In genomic region chr7:135511723-135512122, GRCm38 (mm10) we compare ENCODE assay signal across 23 mouse cellular contexts. TPM values are rescaled to one million over a fixed set of nuclear protein-coding genes. Genes with fewer than 3 reads are reported as not detected.
DNase-seq lines count a peak whose midpoint lies in the region; ATAC-seq and TF ChIP-seq lines count a peak whose summit lies in the region.
"Had no signal": no experiment of that assay in that cellular context is flagged by ENCODE, and none has a peak within 500 bp of the region (broad histone marks: within the 10 kb centered on the region; RNA-seq: fewer than 3 reads in every experiment).

No protein-coding gene starts in this region.

- no peak overlapping the region for H3K4me2 ChIP-seq in intestine, embryonic 14.5 days (ENCODE audit: low read length)
- H3K4me2 ChIP-seq in intestine, embryonic 16.5 days (ENCODE audit: low read depth, low read length) = no peak overlapping the region
- H3K4me2 ChIP-seq in hindbrain, postnatal 0 days (ENCODE audit: low read depth, low read length) = no peak overlapping the region
- H3K4me2 ChIP-seq: embryonic facial prominence, embryonic 12.5 days; forebrain, embryonic 15.5 days; heart, embryonic 12.5 days; hindbrain, embryonic 15.5 days had no signal

- H3K36me3 ChIP-seq in intestine, embryonic 14.5 days (ENCODE audit: control insufficient read depth, insufficient read depth, low read length) = no peaks in the 10 kb centered on the region
- H3K36me3 ChIP-seq in intestine, embryonic 16.5 days (ENCODE audit: control insufficient read depth, insufficient read depth, low read length) = peaks cover 3% of the 10 kb centered on the region; the same call in 1 of the 2 replicates
- H3K36me3 ChIP-seq in hindbrain, postnatal 0 days (ENCODE audit: insufficient read depth, low read length) = no peaks in the 10 kb centered on the region
- H3K36me3 ChIP-seq: embryonic facial prominence, embryonic 12.5 days; forebrain, embryonic 15.5 days; heart, embryonic 12.5 days; hindbrain, embryonic 15.5 days had no signal

- peaks cover 3% of the 10 kb centered on the region; the same call in 1 of the 2 replicates for H3K4me1 ChIP-seq in intestine, embryonic 14.5 days (replicated peaks; ENCODE audit: control insufficient read depth, insufficient read depth, low read length)
- H3K4me1 ChIP-seq in intestine, embryonic 16.5 days (ENCODE audit: control insufficient read depth, insufficient read depth, low read length) = peaks cover 14% of the 10 kb centered on the region
- H3K4me1 ChIP-seq in hindbrain, postnatal 0 days (ENCODE audit: insufficient read depth, low read length) = no peaks in the 10 kb centered on the region
- H3K4me1 ChIP-seq: embryonic facial prominence, embryonic 12.5 days; forebrain, embryonic 15.5 days; heart, embryonic 12.5 days; hindbrain, embryonic 15.5 days had no signal

- no peak overlapping the region for H3K9ac ChIP-seq in intestine, embryonic 14.5 days (ENCODE audit: low read length)
- no peak overlapping the region for H3K9ac ChIP-seq in intestine, embryonic 16.5 days (ENCODE audit: low read depth, low read length)
- H3K9ac ChIP-seq in hindbrain, postnatal 0 days (replicated peaks; ENCODE audit: low read length) = no peak overlapping the region
- H3K9ac ChIP-seq: embryonic facial prominence, embryonic 12.5 days; forebrain, embryonic 15.5 days; heart, embryonic 12.5 days; hindbrain, embryonic 15.5 days had no signal

- TF ChIP-seq CTCF in hindbrain, postnatal 0 days (IDR thresholded peaks at IDR 0.05; ENCODE audit: low read depth) = no peak

- H3K27me3 ChIP-seq in intestine, embryonic 14.5 days (replicated peaks; ENCODE audit: control insufficient read depth, insufficient read depth, low read length) = no peaks in the 10 kb centered on the region
- H3K27me3 ChIP-seq in intestine, embryonic 16.5 days (replicated peaks; ENCODE audit: control insufficient read depth, insufficient read depth, low read length) = no peaks in the 10 kb centered on the region
- H3K27me3 ChIP-seq in hindbrain, postnatal 0 days (ENCODE audit: insufficient read depth, low read length) = no peaks in the 10 kb centered on the region
- H3K27me3 ChIP-seq: embryonic facial prominence, embryonic 12.5 days; forebrain, embryonic 15.5 days; heart, embryonic 12.5 days; hindbrain, embryonic 15.5 days had no signal

- H3K4me3 ChIP-seq in intestine, embryonic 14.5 days (ENCODE audit: low read depth, low read length) = no peak overlapping the region
- no peak overlapping the region for H3K4me3 ChIP-seq in intestine, embryonic 16.5 days (ENCODE audit: low read length)
- no peak overlapping the region for H3K4me3 ChIP-seq in hindbrain, postnatal 0 days (ENCODE audit: low read length)
- H3K4me3 ChIP-seq: embryonic facial prominence, embryonic 12.5 days; forebrain, embryonic 15.5 days; heart, adult 2 months; heart, embryonic 12.5 days; hindbrain, embryonic 15.5 days had no signal

- peak; percentile 28 for DNase-seq in intestine, embryonic 14.5 days (ENCODE audit: low spot score)
- peak; percentile 11 for DNase-seq in thymus, postnatal 0 days (ENCODE audit: low spot score)
- DNase-seq in thymus, postnatal 36 days = no peak
- no peak for DNase-seq in right cerebral cortex, postnatal 36 days (ENCODE audit: low spot score in 2 of 2)
- DNase-seq in hindbrain, postnatal 0 days (ENCODE audit: low spot score) = no peak
- DNase-seq: adrenal gland, adult 2 months; adrenal gland, postnatal 25 days; cerebellum, adult 2 months; cerebellum, postnatal 10 days; gastrocnemius, postnatal 10 days; heart, adult 2 months; heart, postnatal 36 days had no signal

- WGBS in intestine, embryonic 14.5 days = 80% methylated on average over 3 of the region's 3 CpGs
- WGBS in intestine, embryonic 16.5 days = 85% methylated on average over 3 of the region's 3 CpGs
- WGBS in hindbrain, postnatal 0 days = 92% methylated on average over 3 of the region's 3 CpGs

- no peaks in the 10 kb centered on the region for H3K9me3 ChIP-seq in intestine, embryonic 14.5 days (ENCODE audit: control insufficient read depth, low read length)
- no peaks in the 10 kb centered on the region for H3K9me3 ChIP-seq in intestine, embryonic 16.5 days (ENCODE audit: control insufficient read depth, low read length)
- H3K9me3 ChIP-seq in hindbrain, postnatal 0 days (ENCODE audit: low read length) = no peaks in the 10 kb centered on the region
- H3K9me3 ChIP-seq: embryonic facial prominence, embryonic 12.5 days; forebrain, embryonic 15.5 days; hindbrain, embryonic 15.5 days had no signal

- ATAC-seq in intestine, embryonic 14.5 days (replicated peaks; ENCODE audit: low FRiP score, low TSS enrichment, low read depth) = no peak
- ATAC-seq in intestine, embryonic 16.5 days = no peak
- peak; percentile 69 for ATAC-seq in megakaryocyte progenitor cell, adult 5-6 weeks (replicated peaks; ENCODE audit: poor library complexity)
- ATAC-seq in hindbrain, postnatal 0 days = no peak
- ATAC-seq: forebrain, embryonic 15.5 days had no signal

- H3K27ac ChIP-seq in intestine, embryonic 14.5 days (ENCODE audit: low read depth) = no peak overlapping the region
- H3K27ac ChIP-seq in intestine, embryonic 16.5 days (ENCODE audit: low read length) = no peak overlapping the region
- H3K27ac ChIP-seq in hindbrain, postnatal 0 days = no peak overlapping the region
- H3K27ac ChIP-seq: embryonic facial prominence, embryonic 12.5 days; forebrain, embryonic 15.5 days; heart, adult 2 months; hindbrain, embryonic 15.5 days had no signal

RNA-seq across cellular contexts. Expression of gene Clrn3, which starts 16.7 kb away (rescaled TPM):
- polyA plus RNA-seq in intestine, embryonic 14.5 days (2014; fragmentation: Nextera tagmentation; extraction: Ambion mirVana) = 16.8 and 18.9 TPM in 2 replicates
- polyA plus RNA-seq in intestine, embryonic 16.5 days (2015; fragmentation: Nextera tagmentation; extraction: Ambion mirVana) = 40.3 and 45.1 TPM in 2 replicates
- polyA plus RNA-seq in thymus, postnatal 0 days (2015; fragmentation: Nextera tagmentation; extraction: Ambion mirVana) = 0.13 and 0.46 TPM in 2 replicates
- total RNA-seq in megakaryocyte progenitor cell, adult 5-6 weeks (2015) = 0.07 TPM in 1 of 2 replicates, not detected in the other
- total RNA-seq in megakaryocyte progenitor cell, adult 5-6 weeks (2017) = not detected in 2 replicates
- not detected in 2 replicates for total RNA-seq in hindbrain, postnatal 0 days (2014; rRNA removed)
- polyA plus RNA-seq in hindbrain, postnatal 0 days (2015; fragmentation: Nextera tagmentation; extraction: Ambion mirVana) = not detected in 2 replicates
- total RNA-seq: adrenal gland, adult 2 months; adrenal gland, postnatal 25 days; gastrocnemius, postnatal 10 days; gastrocnemius, postnatal 4 days; heart, adult 2 months; heart, postnatal 36 days had no signal
- polyA plus RNA-seq: adrenal gland, adult 2 months; C2C12; cerebellum, adult 2 months; cortical plate, adult 2 months; embryonic facial prominence, embryonic 12.5 days; forebrain, embryonic 11.5 days; forebrain, embryonic 15.5 days; heart, adult 2 months; heart, embryonic 12.5 days; hindbrain, embryonic 11.5 days; hindbrain, embryonic 15.5 days had no signal

RNA-seq across cellular contexts. Expression of gene Ptpre, which starts 25.6 kb away (rescaled TPM):
- 1.9 and 2.3 TPM in 2 replicates for polyA plus RNA-seq in intestine, embryonic 14.5 days (2014; fragmentation: Nextera tagmentation; extraction: Ambion mirVana)
- 2.4 and 2.9 TPM in 2 replicates for polyA plus RNA-seq in intestine, embryonic 16.5 days (2015; fragmentation: Nextera tagmentation; extraction: Ambion mirVana)
- 12.7 and 17.3 TPM in 2 replicates for polyA plus RNA-seq in thymus, postnatal 0 days (2015; fragmentation: Nextera tagmentation; extraction: Ambion mirVana)
- 61.4 and 74.2 TPM in 2 replicates for total RNA-seq in megakaryocyte progenitor cell, adult 5-6 weeks (2015)
- 49.6 and 59.1 TPM in 2 replicates for total RNA-seq in megakaryocyte progenitor cell, adult 5-6 weeks (2017)
- 12.4 and 13.5 TPM in 2 replicates for total RNA-seq in hindbrain, postnatal 0 days (2014; rRNA removed)
- polyA plus RNA-seq in hindbrain, postnatal 0 days (2015; fragmentation: Nextera tagmentation; extraction: Ambion mirVana) = 8.0 and 8.2 TPM in 2 replicates

Comparison
In these comparisons a context has a peak if more than half of its experiments do, and no peak if none do; other contexts are left out.
1. DNase-seq: peak in intestine, embryonic 14.5 days (single experiment) and thymus, postnatal 0 days (single experiment); none in thymus, postnatal 36 days (0 of 2), right cerebral cortex, postnatal 36 days (0 of 2) and hindbrain, postnatal 0 days (single experiment).
2. RNA of gene Clrn3, which starts 16.7 kb away (polyA plus RNA-seq): 40.3 to 45.1 TPM in intestine, embryonic 16.5 days and 16.8 to 18.9 TPM in intestine, embryonic 14.5 days; 0.13 to 0.46 TPM in thymus, postnatal 0 days and not detected in hindbrain, postnatal 0 days; every median in the first group is over 10 times any median in the second.